Mouse (Mus musculus): ENCODE data around the gene Jrkl. TPM values are rescaled to one million over a fixed set of nuclear protein-coding genes. Genes with fewer than 3 reads are reported as not detected.

The Jrkl gene
- 11.0 and 11.3 TPM in 2 replicates for polyA plus RNA-seq (2015; fragmentation: Nextera tagmentation; extraction: Ambion mirVana)

GRCm38 (mm10) chr9:13245481-13245880 lies at the start of gene Jrkl:
Gene Jrkl (minus strand): TSS chr9:13245829.
- Histone ChIP-seq H3K36me3 (replicated peaks) (no peaks in the 10 kb centered on the region), H3K9ac (peak within 1 kb of the TSS; percentile 40), H3K27ac (peak within 1 kb of the TSS; percentile 76), H3K4me1 (peaks cover 23% of the 10 kb centered on the region), H3K4me3 (peak within 1 kb of the TSS; percentile 53), H3K4me2 (peak within 1 kb of the TSS; percentile 57), H3K9me3 (no peaks in the 10 kb centered on the region), H3K27me3 (replicated peaks) (no peaks in the 10 kb centered on the region)
- ATAC-seq (replicated peaks), result no peak
- 7% methylated on average over 10 of the region's 10 CpGs for WGBS

GRCm38 (mm10) chr9:13287482-13287881 lies 41.9 kb upstream of the Jrkl start:
- no peaks in the 10 kb centered on the region for H3K9me3 ChIP-seq
- no peaks in the 10 kb centered on the region for H3K36me3 ChIP-seq (replicated peaks)
- H3K9ac ChIP-seq, result no peak overlapping the region
- no peak for ATAC-seq (replicated peaks)
- no peak overlapping the region for H3K4me3 ChIP-seq
- H3K27ac ChIP-seq, result no peak overlapping the region
- no peak overlapping the region for H3K4me2 ChIP-seq
- WGBS, result 76% methylated on average over 2 of the region's 2 CpGs
- no peaks in the 10 kb centered on the region for H3K27me3 ChIP-seq (replicated peaks)
- no peaks in the 10 kb centered on the region for H3K4me1 ChIP-seq

- H3K36me3 ChIP-seq (replicated peaks), result no peaks in the 10 kb centered on the region
- no peak overlapping the region for H3K9ac ChIP-seq
- no peak for ATAC-seq (replicated peaks)
- no peaks in the 10 kb centered on the region for H3K27me3 ChIP-seq (replicated peaks)
- H3K4me2 ChIP-seq, result no peak overlapping the region
- no peak overlapping the region for H3K4me3 ChIP-seq
- no peak overlapping the region for H3K27ac ChIP-seq
- H3K4me1 ChIP-seq, result no peaks in the 10 kb centered on the region
- WGBS, result 97% methylated on average over 1 of the region's 1 CpGs
- no peaks in the 10 kb centered on the region for H3K9me3 ChIP-seq
Measured at GRCm38 (mm10) chr9:13273219-13273618, 27.6 kb upstream of the Jrkl start.

GRCm38 (mm10) chr9:13260980-13261379 lies 15.4 kb upstream of the Jrkl start:
- no peak overlapping the region for H3K27ac ChIP-seq
- no peak overlapping the region for H3K4me2 ChIP-seq
- H3K36me3 ChIP-seq (replicated peaks), result no peaks in the 10 kb centered on the region
- WGBS, result 92% methylated on average over 3 of the region's 3 CpGs
- no peak overlapping the region for H3K4me3 ChIP-seq
- H3K27me3 ChIP-seq (replicated peaks), result no peaks in the 10 kb centered on the region
- no peaks in the 10 kb centered on the region for H3K4me1 ChIP-seq
- H3K9ac ChIP-seq, result no peak overlapping the region
- no peaks in the 10 kb centered on the region for H3K9me3 ChIP-seq
- no peak for ATAC-seq (replicated peaks)

- Histone ChIP-seq H3K9ac (no peak overlapping the region), H3K4me3 (no peak overlapping the region), H3K27me3 (replicated peaks) (no peaks in the 10 kb centered on the region), H3K4me2 (no peak overlapping the region), H3K9me3 (no peaks in the 10 kb centered on the region), H3K36me3 (replicated peaks) (no peaks in the 10 kb centered on the region), H3K4me1 (no peaks in the 10 kb centered on the region), H3K27ac (no peak overlapping the region)
- 91% methylated on average over 2 of the region's 2 CpGs for WGBS
- ATAC-seq (replicated peaks), result no peak
Measured at GRCm38 (mm10) chr9:13258173-13258572, 12.5 kb upstream of the Jrkl start.

GRCm38 (mm10) chr9:13256726-13257125 lies 11.1 kb upstream of the Jrkl start:
- ATAC-seq (replicated peaks), result no peak
- H3K4me3 ChIP-seq, result no peak overlapping the region
- no peaks in the 10 kb centered on the region for H3K4me1 ChIP-seq
- H3K36me3 ChIP-seq (replicated peaks), result no peaks in the 10 kb centered on the region
- H3K9ac ChIP-seq, result no peak overlapping the region
- no peaks in the 10 kb centered on the region for H3K27me3 ChIP-seq (replicated peaks)
- H3K27ac ChIP-seq, result no peak overlapping the region
- H3K9me3 ChIP-seq, result no peaks in the 10 kb centered on the region
- H3K4me2 ChIP-seq, result no peak overlapping the region
- WGBS, result 92% methylated on average over 1 of the region's 1 CpGs

GRCm38 (mm10) chr9:13251251-13251650 lies 5.6 kb upstream of the Jrkl start:
- Histone ChIP-seq H3K27me3 (replicated peaks) (no peaks in the 10 kb centered on the region), H3K4me2 (no peak overlapping the region), H3K4me3 (no peak overlapping the region), H3K36me3 (replicated peaks) (no peaks in the 10 kb centered on the region), H3K27ac (no peak overlapping the region), H3K9me3 (no peaks in the 10 kb centered on the region), H3K4me1 (peaks cover 7% of the 10 kb centered on the region), H3K9ac (no peak overlapping the region)
- WGBS, result 83% methylated on average over 2 of the region's 2 CpGs
- no peak for ATAC-seq (replicated peaks)

GRCm38 (mm10) chr9:13248104-13248503 lies 2.5 kb upstream of the Jrkl start:
- no peaks in the 10 kb centered on the region for H3K9me3 ChIP-seq
- H3K27me3 ChIP-seq (replicated peaks), result no peaks in the 10 kb centered on the region
- H3K4me1 ChIP-seq, result peaks cover 23% of the 10 kb centered on the region
- no peak overlapping the region for H3K27ac ChIP-seq
- H3K4me2 ChIP-seq, result no peak overlapping the region; the same call in 1 of the 2 replicates
- WGBS, result 94% methylated on average over 4 of the region's 4 CpGs
- no peak for ATAC-seq (replicated peaks)
- no peak overlapping the region for H3K9ac ChIP-seq
- H3K4me3 ChIP-seq, result no peak overlapping the region
- no peaks in the 10 kb centered on the region for H3K36me3 ChIP-seq (replicated peaks)

- Histone ChIP-seq H3K36me3 (replicated peaks) (no peaks in the 10 kb centered on the region), H3K9ac (peak within 1 kb of the TSS; percentile 59), H3K4me3 (peak within 1 kb of the TSS; percentile 53), H3K4me1 (peaks cover 23% of the 10 kb centered on the region), H3K4me2 (peak within 1 kb of the TSS; percentile 57), H3K27ac (peak within 1 kb of the TSS; percentile 79), H3K9me3 (no peaks in the 10 kb centered on the region), H3K27me3 (replicated peaks) (no peaks in the 10 kb centered on the region)
- ATAC-seq (replicated peaks), result peak; percentile 97
- WGBS, result 2% methylated on average over 34 of the region's 39 CpGs
Measured at GRCm38 (mm10) chr9:13246815-13247638, 1.4 kb upstream of the Jrkl start, which contains the start of gene Ccdc82. Gene Ccdc82 (plus strand): TSS chr9:13246955.

- Histone ChIP-seq H3K36me3 (replicated peaks) (no peaks in the 10 kb centered on the region), H3K4me2 (no peak overlapping the region), H3K9me3 (no peaks in the 10 kb centered on the region), H3K27ac (no peak overlapping the region), H3K4me1 (peaks cover 18% of the 10 kb centered on the region), H3K4me3 (no peak overlapping the region), H3K9ac (no peak overlapping the region), H3K27me3 (replicated peaks) (no peaks in the 10 kb centered on the region)
- ATAC-seq (replicated peaks), result no peak
Measured at GRCm38 (mm10) chr9:13242321-13242720, 3.3 kb downstream of the Jrkl start.

- WGBS, result 18% methylated on average over 5 of the region's 5 CpGs
- no peak overlapping the region for H3K4me2 ChIP-seq
- ATAC-seq (replicated peaks), result peak; percentile 84
Measured at GRCm38 (mm10) chr9:13231545-13232216, 13.9 kb downstream of the Jrkl start.

GRCm38 (mm10) chr9:13230553-13230952 lies 15.1 kb downstream of the Jrkl start:
- H3K36me3 ChIP-seq (replicated peaks), result no peaks in the 10 kb centered on the region
- ATAC-seq (replicated peaks), result no peak
- no peak overlapping the region for H3K27ac ChIP-seq
- H3K4me3 ChIP-seq, result no peak overlapping the region
- H3K4me1 ChIP-seq, result no peaks in the 10 kb centered on the region
- H3K9me3 ChIP-seq, result no peaks in the 10 kb centered on the region
- H3K27me3 ChIP-seq (replicated peaks), result no peaks in the 10 kb centered on the region
- no peak overlapping the region for H3K9ac ChIP-seq
- WGBS, result 15% methylated on average over 4 of the region's 4 CpGs
- H3K4me2 ChIP-seq, result no peak overlapping the region

More at GRCm38 (mm10) chr9:13231545-13232216, 13.9 kb downstream of the Jrkl start:
- H3K4me3 ChIP-seq, result no peak overlapping the region
- H3K9ac ChIP-seq, result no peak overlapping the region
- no peaks in the 10 kb centered on the region for H3K9me3 ChIP-seq
- H3K4me1 ChIP-seq, result no peaks in the 10 kb centered on the region
- H3K27me3 ChIP-seq (replicated peaks), result no peaks in the 10 kb centered on the region
- no peak overlapping the region for H3K27ac ChIP-seq
- H3K36me3 ChIP-seq (replicated peaks), result no peaks in the 10 kb centered on the region
